Mouse (Mus musculus) lung, postnatal 36 days (tissue): ENCODE results near the gene Pdxdc1.
A peak's percentile ranks its signal among the peaks of the same experiment; 100 is the strongest.
"Not testable (repeated sequence)": the region's sequence is repeated elsewhere in the genome, so short reads cannot be mapped to it uniquely, and the experiment has no call there.

Source experiments
- DNase-seq: peaks from one replicate; pipeline ENCODE4 v3.0.0; 2022; ENCODE audit warnings: mixed read lengths

Pdxdc1 gene

DNA sequence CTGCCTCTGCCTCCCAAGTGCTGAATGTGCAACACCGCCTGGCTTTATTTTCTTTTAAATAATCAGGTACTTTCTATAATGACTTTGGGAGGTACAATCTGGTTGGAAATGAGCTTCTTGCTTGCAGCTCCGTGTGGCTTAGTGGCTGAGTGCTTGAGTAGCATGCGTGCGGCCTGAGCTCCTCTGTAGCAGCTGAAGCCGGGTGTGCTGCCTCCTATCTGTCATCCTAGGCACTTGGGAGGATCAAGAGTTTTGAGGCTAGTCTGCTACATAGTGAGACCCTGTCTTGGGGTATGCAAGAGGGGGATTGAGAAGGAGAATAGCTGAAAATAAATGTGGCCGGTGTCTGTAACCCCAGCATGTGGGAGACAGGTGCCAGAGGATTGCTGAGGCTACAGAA, 90.8 kb downstream of the Pdxdc1 start:
- no peak for DNase-seq

DNA sequence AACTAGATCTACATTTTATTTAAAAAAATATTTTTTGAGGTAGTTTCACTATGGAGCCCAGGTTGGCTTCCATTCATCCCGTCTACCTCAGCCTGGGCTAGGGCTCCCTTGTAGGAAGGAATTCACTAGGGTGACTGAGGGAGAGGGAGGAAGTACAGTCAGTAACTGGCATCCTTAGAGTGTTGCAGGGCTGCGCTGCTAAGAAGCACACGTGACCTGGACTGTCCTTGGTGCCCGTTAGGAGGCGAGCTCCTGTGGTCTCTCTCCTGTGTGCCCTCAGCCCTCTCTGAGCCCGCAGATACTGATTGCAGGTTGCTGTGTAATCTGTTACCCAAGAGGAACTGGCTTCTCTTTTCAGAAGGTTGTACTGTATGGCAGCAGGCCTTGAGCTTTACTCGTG, 94.5 kb downstream of the Pdxdc1 start:
- no peak for DNase-seq

DNA sequence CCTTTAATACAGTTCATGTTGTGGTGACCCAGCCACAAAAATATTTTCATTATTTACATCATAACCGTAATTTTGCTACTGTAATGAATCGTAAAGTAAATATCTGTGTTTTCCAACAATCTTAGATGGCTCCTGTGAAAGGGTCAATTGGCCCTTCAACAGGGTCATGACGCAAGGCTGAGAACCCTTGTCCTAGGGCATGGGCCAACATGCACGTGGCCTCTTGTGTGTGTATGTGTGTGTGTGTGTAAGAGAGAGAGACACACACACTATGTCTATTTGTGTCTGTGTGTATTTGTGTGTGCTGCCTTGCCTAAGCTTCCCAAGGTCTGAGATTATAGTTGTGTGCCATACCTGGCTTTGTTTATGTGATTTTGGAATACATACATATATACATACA, 95.3 kb downstream of the Pdxdc1 start:
- DNase-seq = peak; percentile 54

DNA sequence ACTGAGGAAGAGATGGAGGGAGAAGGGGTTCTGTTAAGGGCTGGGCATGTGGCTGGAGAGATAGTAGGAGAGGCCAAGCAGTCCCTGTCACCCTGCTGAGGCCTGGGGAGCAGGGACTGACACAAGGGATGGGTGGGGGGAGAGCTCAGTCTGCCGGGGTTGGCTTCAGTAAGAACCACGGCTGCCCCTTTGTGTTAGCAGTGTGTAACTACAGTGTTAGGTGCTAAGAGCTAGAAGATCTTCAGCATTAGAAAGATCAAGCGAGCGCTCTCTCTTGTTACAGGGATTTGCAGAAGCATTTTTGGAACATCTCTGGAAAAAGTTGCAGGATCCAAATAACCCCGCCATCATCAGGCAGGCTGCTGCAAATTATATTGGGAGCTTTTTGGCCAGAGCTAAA, 98.3 kb downstream of the Pdxdc1 start:
- no peak for DNase-seq

DNA sequence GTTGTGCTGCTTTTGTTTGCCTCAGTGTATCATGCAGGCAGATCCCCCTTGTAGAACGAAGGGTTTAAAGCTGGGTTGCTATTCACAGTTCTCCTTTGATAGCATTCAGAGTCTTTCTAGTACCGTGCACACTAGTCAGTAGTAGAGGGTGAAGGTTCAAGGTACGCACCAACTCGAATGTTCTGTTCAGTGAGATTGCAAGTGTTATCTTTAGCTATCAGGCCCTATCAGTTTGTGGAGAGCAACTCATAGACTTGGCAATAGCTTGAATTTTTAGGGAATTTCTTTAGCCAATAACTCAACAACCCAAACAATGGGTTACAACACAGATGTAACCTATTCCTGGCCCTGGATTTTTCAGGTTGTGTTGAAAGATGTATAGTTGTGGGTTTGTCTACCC, 101.7 kb downstream of the Pdxdc1 start:
- DNase-seq = no peak

DNA sequence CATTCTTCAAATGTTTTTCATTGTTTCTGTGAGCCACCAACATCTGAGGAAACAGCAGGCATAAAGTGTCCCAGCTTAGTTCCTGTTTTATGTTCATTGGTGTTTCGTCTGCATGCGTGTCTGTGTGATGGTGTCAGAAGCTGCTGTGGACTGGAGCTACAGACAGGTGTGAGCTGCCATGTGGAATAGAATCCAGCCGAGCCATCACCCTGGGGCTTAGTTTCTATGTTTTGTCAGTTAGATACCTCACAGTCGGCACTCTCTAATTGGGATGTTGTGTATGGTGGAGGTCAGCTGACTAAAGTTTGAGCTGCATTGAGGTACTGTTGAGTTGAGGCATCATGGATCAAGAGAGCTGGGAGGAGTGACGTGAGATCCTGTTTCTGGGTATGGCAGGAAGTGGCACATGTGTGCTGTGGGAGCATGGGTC, 106.2 kb downstream of the Pdxdc1 start:
- no peak for DNase-seq

DNA sequence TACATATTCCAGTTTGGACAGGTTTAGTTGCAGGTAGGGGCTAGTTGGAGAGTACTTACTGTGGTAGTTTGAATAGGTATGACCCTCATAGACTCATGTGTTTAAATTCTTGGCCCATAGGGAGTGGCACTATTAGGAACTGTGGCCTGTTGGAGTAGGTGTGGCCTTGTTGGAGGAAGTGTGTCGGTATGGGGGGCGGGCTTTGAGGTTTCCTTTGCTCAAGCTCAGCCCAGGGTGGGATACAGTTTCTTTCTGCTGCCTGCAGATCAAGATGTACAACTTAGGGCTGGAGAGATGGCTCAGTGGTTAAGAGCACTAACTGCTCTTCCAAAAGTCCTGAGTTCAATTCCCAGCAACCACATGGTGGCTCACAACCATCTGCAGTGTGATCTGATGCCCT, 109.5 kb downstream of the Pdxdc1 start:
- DNase-seq = not testable (repeated sequence)

DNA sequence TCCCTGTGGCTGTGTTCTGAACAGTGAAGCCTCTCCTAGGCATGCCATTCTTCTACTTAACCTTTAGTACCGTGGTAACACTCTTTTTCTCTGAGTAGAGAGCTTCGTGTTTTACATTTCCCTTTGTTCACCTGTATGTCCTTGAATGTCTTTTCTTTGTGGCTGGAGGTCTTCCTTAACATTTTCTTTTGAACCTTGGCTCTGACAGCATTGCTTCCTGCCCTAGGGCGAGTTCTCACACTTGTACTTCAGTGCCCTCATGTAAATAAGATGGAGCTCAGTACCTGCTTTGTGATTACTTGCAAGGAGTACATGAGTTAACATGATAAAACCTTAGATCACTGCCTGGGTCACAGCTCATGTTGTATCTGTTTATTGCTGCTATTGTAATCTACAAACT, 117.0 kb downstream of the Pdxdc1 start:
- DNase-seq = no peak
